Comparison of ENCODE assay signal across 8 mouse cellular contexts in the genomic region with DNA sequence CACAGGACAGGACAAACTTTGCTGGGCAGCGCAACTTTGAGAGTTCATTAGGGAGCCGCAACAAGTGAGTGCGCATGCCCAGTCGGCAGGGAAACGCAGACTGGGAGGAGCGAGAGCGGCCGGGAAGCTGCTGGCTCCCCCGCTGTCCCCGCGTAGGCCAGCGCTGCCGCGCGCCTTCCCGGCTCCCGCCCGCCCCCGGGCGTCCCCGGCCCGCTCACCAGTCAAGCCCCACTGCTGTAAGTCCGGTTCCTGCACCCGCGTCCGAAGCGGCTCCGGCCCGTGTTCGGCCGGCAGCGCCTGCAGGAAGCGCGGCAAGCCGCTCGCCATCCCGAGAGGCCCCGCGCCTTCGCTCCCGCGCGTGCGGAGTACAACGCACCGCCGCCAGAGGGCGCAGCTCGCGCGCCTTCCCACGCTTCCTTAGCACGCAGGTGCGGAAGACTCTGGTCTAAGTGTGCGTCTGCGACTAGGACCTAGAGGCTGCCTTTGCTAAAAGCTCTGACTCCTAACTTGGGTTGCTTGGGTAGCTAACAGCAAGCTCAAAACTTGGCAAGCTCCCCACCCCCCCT. TPM values are rescaled to one million over a fixed set of nuclear protein-coding genes. Genes with fewer than 3 reads are reported as not detected.
A peak's percentile ranks its signal among the peaks of the same experiment; 100 is the strongest.
DNase-seq lines count a peak whose midpoint lies in the region; ATAC-seq and TF ChIP-seq lines count a peak whose summit lies in the region.

Gene Chd1l, minus strand, starts transcription at position 359 of the 566 bp plus-strand sequence.

- no peaks in the 10 kb centered on the region for H3K9me3 ChIP-seq in lung, embryonic 15.5 days

- WGBS in lung, embryonic 15.5 days: under 1% methylated on average over 56 of the region's 56 CpGs
- WGBS in olfactory bulb, adult 2 months: under 1% methylated on average over 56 of the region's 56 CpGs

- H3K4me2 ChIP-seq in lung, embryonic 15.5 days: peak within 1 kb of the TSS; percentile 75

- peak within 1 kb of the TSS; percentile 68 for H3K4me3 ChIP-seq in lung, embryonic 15.5 days
- H3K4me3 ChIP-seq in olfactory bulb, adult 2 months (ENCODE audit: insufficient read depth, low read depth, low read length): peak within 1 kb of the TSS; percentile 74

- peak; percentile 99 for TF ChIP-seq CTCF in olfactory bulb, adult 2 months (IDR thresholded peaks at IDR 0.05; ENCODE audit: insufficient read depth, low read depth, low read length)

- peak; percentile 73 for TF ChIP-seq POLR2A in olfactory bulb, adult 2 months (IDR thresholded peaks at IDR 0.05; ENCODE audit: insufficient read depth, low read depth, low read length)

- peak within 1 kb of the TSS; percentile 92 for H3K27ac ChIP-seq in lung, embryonic 15.5 days
- peak within 1 kb of the TSS; percentile 78; the same call in 1 of the 2 replicates for H3K27ac ChIP-seq in olfactory bulb, adult 2 months (ENCODE audit: insufficient read depth, low read depth, low read length)

- peak; percentile 94 for DNase-seq in MN1 (ENCODE audit: low spot score)
- DNase-seq in cerebellum, adult 8-10 months: peak; percentile 91
- DNase-seq in forelimb bud, embryonic 11.5 days (ENCODE audit: low read depth, low spot score): peak; percentile 92
- peak; percentile 71 for DNase-seq in layer of hippocampus, adult 9-10 months (ENCODE audit: low spot score)
- peak; percentile 81 to 83 for DNase-seq in thymus, adult 18-20 months

- H3K9ac ChIP-seq in lung, embryonic 15.5 days: peak within 1 kb of the TSS; percentile 77

- no peaks in the 10 kb centered on the region for H3K36me3 ChIP-seq in lung, embryonic 15.5 days

- no peaks in the 10 kb centered on the region for H3K27me3 ChIP-seq in lung, embryonic 15.5 days

- ATAC-seq in hematopoietic stem cell, adult 5-6 weeks (replicated peaks in 1 of 2; ENCODE audit: insufficient read depth in 1 of 2, low FRiP score in 2 of 2, low TSS enrichment in 1 of 2, low read depth in 1 of 2, poor library complexity in 2 of 2, severe bottlenecking in 2 of 2): peak; percentile 84 to 89
- peak; percentile 92 for ATAC-seq in lung, embryonic 15.5 days (ENCODE audit: borderline replicate concordance, extremely low read depth, low FRiP score, low TSS enrichment)

- peaks cover 13% of the 10 kb centered on the region; the same call in 1 of the 2 replicates for H3K4me1 ChIP-seq in lung, embryonic 15.5 days
- H3K4me1 ChIP-seq in olfactory bulb, adult 2 months (ENCODE audit: control insufficient read depth, insufficient read depth, low read length): peaks cover 3% of the 10 kb centered on the region; the same call in 1 of the 2 replicates

RNA-seq across cellular contexts. Expression of gene Chd1l, which starts in this region (rescaled TPM):
- total RNA-seq in hematopoietic stem cell, adult 5-6 weeks (2017): 46.2 and 65.0 TPM in 2 replicates
- 17.3 and 18.2 TPM in 2 replicates for polyA plus RNA-seq in lung, embryonic 15.5 days (2015; fragmentation: Nextera tagmentation; extraction: Ambion mirVana)
- polyA plus RNA-seq in olfactory bulb, adult 2 months (2012; ENCODE audit: insufficient read depth, insufficient read length, low replicate concordance, missing spikeins): not detected in 2 replicates

Comparison
In these comparisons a context has a peak if more than half of its experiments do, and no peak if none do; other contexts are left out.
1. Peak in every context shown above with its lines: DNase-seq, ATAC-seq, H3K4me3 ChIP-seq and H3K27ac ChIP-seq.
2. RNA of gene Chd1l (polyA plus RNA-seq): 17.3 to 18.2 TPM in lung, embryonic 15.5 days; not detected in olfactory bulb, adult 2 months; every median in the first group is over 10 times any median in the second.